In genomic region chr6:135322749-135323148, GRCm38 (mm10) we compare ENCODE assay signal across 9 mouse cellular contexts. TPM values are rescaled to one million over a fixed set of nuclear protein-coding genes. Genes with fewer than 3 reads are reported as not detected.
DNase-seq lines count a peak whose midpoint lies in the region; ATAC-seq lines count a peak whose summit lies in the region.
"Had no signal": no experiment of that assay in that cellular context is flagged by ENCODE, and none has a peak within 500 bp of the region (broad histone marks: within the 10 kb centered on the region; RNA-seq: fewer than 3 reads in every experiment).

No protein-coding gene starts in this region.

- no peak for ATAC-seq in megakaryocyte, adult 5-6 weeks (ENCODE audit: poor library complexity, severe bottlenecking)
- 0 out of 2 replicates have a peak, but pooled peaks have one; percentile 12 for ATAC-seq in heart, embryonic 11.5 days (replicated peaks; ENCODE audit: insufficient number of reproducible peaks, low FRiP score, low TSS enrichment)
- no peak for ATAC-seq in limb, embryonic 13.5 days (ENCODE audit: low FRiP score, low read depth)
- ATAC-seq in cerebellum, adult (ENCODE audit: insufficient number of reproducible peaks, low FRiP score, low TSS enrichment): no peak
- ATAC-seq in liver, embryonic 11.5 days (replicated peaks; ENCODE audit: low FRiP score): no peak

- H3K9me3 ChIP-seq in megakaryocyte, embryonic 14.5 days: no peaks in the 10 kb centered on the region
- H3K9me3 ChIP-seq in heart, embryonic 11.5 days (replicated peaks; ENCODE audit: control insufficient read depth, low read length): no peaks in the 10 kb centered on the region
- H3K9me3 ChIP-seq in limb, embryonic 13.5 days: no peaks in the 10 kb centered on the region
- H3K9me3 ChIP-seq in liver, embryonic 11.5 days (ENCODE audit: control insufficient read depth, low read length): no peaks in the 10 kb centered on the region
- H3K9me3 ChIP-seq: neural tube, embryonic 13.5 days had no signal

- H3K9ac ChIP-seq in heart, embryonic 11.5 days (ENCODE audit: low read depth, low read length): no peak overlapping the region
- no peak overlapping the region for H3K9ac ChIP-seq in limb, embryonic 13.5 days
- H3K9ac ChIP-seq in liver, embryonic 11.5 days (ENCODE audit: low read depth, low read length): no peak overlapping the region
- H3K9ac ChIP-seq: neural tube, embryonic 13.5 days had no signal

- H3K27me3 ChIP-seq in megakaryocyte, embryonic 14.5 days (replicated peaks): peaks cover 47% of the 10 kb centered on the region
- no peaks in the 10 kb centered on the region for H3K27me3 ChIP-seq in heart, embryonic 11.5 days (ENCODE audit: control insufficient read depth, insufficient read depth, low read length)
- H3K27me3 ChIP-seq in limb, embryonic 13.5 days: no peaks in the 10 kb centered on the region
- peaks cover 5% of the 10 kb centered on the region; the same call in 1 of the 2 replicates for H3K27me3 ChIP-seq in liver, embryonic 11.5 days (replicated peaks; ENCODE audit: control insufficient read depth, insufficient read depth, low read length)
- H3K27me3 ChIP-seq: neural tube, embryonic 13.5 days had no signal

- 74% methylated on average over 7 of the region's 7 CpGs for WGBS in heart, embryonic 11.5 days (ENCODE audit: insufficient replicate concordance)
- 77% methylated on average over 7 of the region's 7 CpGs for WGBS in limb, embryonic 13.5 days
- 71% methylated on average over 7 of the region's 7 CpGs for WGBS in liver, embryonic 11.5 days

- H3K36me3 ChIP-seq in megakaryocyte, embryonic 14.5 days (replicated peaks; ENCODE audit: low read length): no peaks in the 10 kb centered on the region
- no peaks in the 10 kb centered on the region for H3K36me3 ChIP-seq in heart, embryonic 11.5 days (ENCODE audit: control insufficient read depth, insufficient read depth, low read length)
- H3K36me3 ChIP-seq in limb, embryonic 13.5 days: no peaks in the 10 kb centered on the region
- no peaks in the 10 kb centered on the region for H3K36me3 ChIP-seq in liver, embryonic 11.5 days (ENCODE audit: control insufficient read depth, insufficient read depth, low read length)
- H3K36me3 ChIP-seq: neural tube, embryonic 13.5 days had no signal

- no peak overlapping the region for H3K27ac ChIP-seq in heart, embryonic 11.5 days (ENCODE audit: low read depth, low read length)
- H3K27ac ChIP-seq in limb, embryonic 13.5 days: peak overlapping the region; percentile 48
- H3K27ac ChIP-seq in liver, embryonic 11.5 days (ENCODE audit: low read depth, low read length): no peak overlapping the region

- peak; percentile 28 for DNase-seq in thymus, postnatal 14 days
- DNase-seq in liver, embryonic 11.5 days (ENCODE audit: low spot score): no peak

- peak overlapping the region; percentile 85 for H3K4me3 ChIP-seq in megakaryocyte, embryonic 14.5 days (replicated peaks)
- H3K4me3 ChIP-seq in heart, embryonic 11.5 days (ENCODE audit: low read depth, low read length): no peak overlapping the region
- H3K4me3 ChIP-seq in limb, embryonic 13.5 days: no peak overlapping the region
- H3K4me3 ChIP-seq in liver, embryonic 11.5 days (ENCODE audit: low read depth, low read length): no peak overlapping the region
- H3K4me3 ChIP-seq: erythroblast, embryonic 14.5 days; neural tube, embryonic 13.5 days had no signal

- no peak overlapping the region for H3K4me2 ChIP-seq in heart, embryonic 11.5 days
- peak overlapping the region; percentile 46 for H3K4me2 ChIP-seq in limb, embryonic 13.5 days (replicated peaks)
- H3K4me2 ChIP-seq in liver, embryonic 11.5 days: no peak overlapping the region; the same call in 1 of the 2 replicates

- peaks cover 46% of the 10 kb centered on the region for H3K4me1 ChIP-seq in megakaryocyte, embryonic 14.5 days
- peaks cover 10% of the 10 kb centered on the region; the same call in 1 of the 2 replicates for H3K4me1 ChIP-seq in heart, embryonic 11.5 days (ENCODE audit: control insufficient read depth, insufficient read depth, low read length)
- peaks cover 17% of the 10 kb centered on the region for H3K4me1 ChIP-seq in limb, embryonic 13.5 days
- peaks cover 10% of the 10 kb centered on the region for H3K4me1 ChIP-seq in liver, embryonic 11.5 days (replicated peaks; ENCODE audit: control insufficient read depth, insufficient read depth, low read length)

RNA-seq across cellular contexts. Expression of gene Pbp2, which starts 12.5 kb away (rescaled TPM):
- not detected in 2 replicates for polyA plus RNA-seq in megakaryocyte, embryonic 14.5 days (2012; ENCODE audit: insufficient read depth, low replicate concordance)
- not detected in 2 replicates for total RNA-seq in megakaryocyte, adult 5-6 weeks (2015)
- total RNA-seq in megakaryocyte, adult 5-6 weeks (2017): not detected in 2 replicates
- not detected in 2 replicates for polyA plus RNA-seq in heart, embryonic 11.5 days (2014; fragmentation: Nextera tagmentation; extraction: Ambion mirVana)
- 0.25 TPM in 1 of 2 replicates, not detected in the other for polyA plus RNA-seq in limb, embryonic 13.5 days (2015; fragmentation: Nextera tagmentation; extraction: Ambion mirVana)
- polyA plus RNA-seq in liver, embryonic 11.5 days (2014; fragmentation: Nextera tagmentation; extraction: Ambion mirVana): not detected in 2 replicates
- polyA plus RNA-seq: erythroblast, embryonic 14.5 days had no signal

RNA-seq across cellular contexts. Expression of gene Emp1, which starts 39.6 kb away (rescaled TPM):
- polyA plus RNA-seq in megakaryocyte, embryonic 14.5 days (2012; ENCODE audit: insufficient read depth, low replicate concordance): 0.97 TPM in 1 of 2 replicates, not detected in the other
- total RNA-seq in megakaryocyte, adult 5-6 weeks (2015): 0.80 and 0.83 TPM in 2 replicates
- total RNA-seq in megakaryocyte, adult 5-6 weeks (2017): 2.2 and 3.0 TPM in 2 replicates
- 7.7 and 10.0 TPM in 2 replicates for polyA plus RNA-seq in heart, embryonic 11.5 days (2014; fragmentation: Nextera tagmentation; extraction: Ambion mirVana)
- 123 and 127 TPM in 2 replicates for polyA plus RNA-seq in limb, embryonic 13.5 days (2015; fragmentation: Nextera tagmentation; extraction: Ambion mirVana)
- polyA plus RNA-seq in liver, embryonic 11.5 days (2014; fragmentation: Nextera tagmentation; extraction: Ambion mirVana): 0.81 and 1.5 TPM in 2 replicates
- polyA plus RNA-seq: erythroblast, embryonic 14.5 days had no signal

Comparison
In these comparisons a context has a peak if more than half of its experiments do, and no peak if none do; other contexts are left out.
1. RNA of gene Emp1, which starts 39.6 kb away (polyA plus RNA-seq): 123 to 127 TPM in limb, embryonic 13.5 days; 7.7 to 10.0 TPM in heart, embryonic 11.5 days, 0.81 to 1.5 TPM in liver, embryonic 11.5 days and 0.97 TPM in megakaryocyte, embryonic 14.5 days; every median in the first group is over 10 times any median in the second.